Mouse (Mus musculus): Measurements from ENCODE around the gene Il17rd.

DNA sequence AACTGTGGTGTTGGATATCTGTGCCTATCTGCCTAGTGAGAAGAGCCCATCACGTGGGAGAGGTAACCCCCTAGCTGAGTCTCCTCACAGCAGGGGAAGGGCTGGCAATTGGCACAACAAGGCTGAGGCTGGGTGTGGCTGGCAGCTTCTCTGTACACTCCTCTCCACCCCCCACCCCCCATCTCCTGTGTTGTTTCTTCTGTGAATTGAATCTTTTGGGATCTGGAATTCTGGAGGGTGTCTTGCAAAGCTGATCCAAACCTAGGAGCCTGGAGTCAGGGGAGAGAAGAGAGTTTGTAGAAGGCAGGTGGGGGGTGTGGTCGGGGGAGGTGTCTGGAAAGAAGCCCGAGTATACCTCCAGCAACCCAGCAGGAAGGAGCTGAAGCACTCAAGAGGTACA is 102.7 kb downstream of the Il17rd start:
- no peak for TF ChIP-seq POLR2A (IDR thresholded peaks at IDR 0.05; ENCODE audit: insufficient read depth, low read depth, low read length)
- TF ChIP-seq CTCF (IDR thresholded peaks at IDR 0.05), result no peak

All from heart, adult 2 months (tissue).